Mouse (Mus musculus): ENCODE results near the gene Add3. TPM values are rescaled to one million over a fixed set of nuclear protein-coding genes. Genes with fewer than 3 reads are reported as not detected.

Gene Add3
- total RNA-seq, 2 experiments from 2014 or later: 29.2 to 39.1 TPM

DNA sequence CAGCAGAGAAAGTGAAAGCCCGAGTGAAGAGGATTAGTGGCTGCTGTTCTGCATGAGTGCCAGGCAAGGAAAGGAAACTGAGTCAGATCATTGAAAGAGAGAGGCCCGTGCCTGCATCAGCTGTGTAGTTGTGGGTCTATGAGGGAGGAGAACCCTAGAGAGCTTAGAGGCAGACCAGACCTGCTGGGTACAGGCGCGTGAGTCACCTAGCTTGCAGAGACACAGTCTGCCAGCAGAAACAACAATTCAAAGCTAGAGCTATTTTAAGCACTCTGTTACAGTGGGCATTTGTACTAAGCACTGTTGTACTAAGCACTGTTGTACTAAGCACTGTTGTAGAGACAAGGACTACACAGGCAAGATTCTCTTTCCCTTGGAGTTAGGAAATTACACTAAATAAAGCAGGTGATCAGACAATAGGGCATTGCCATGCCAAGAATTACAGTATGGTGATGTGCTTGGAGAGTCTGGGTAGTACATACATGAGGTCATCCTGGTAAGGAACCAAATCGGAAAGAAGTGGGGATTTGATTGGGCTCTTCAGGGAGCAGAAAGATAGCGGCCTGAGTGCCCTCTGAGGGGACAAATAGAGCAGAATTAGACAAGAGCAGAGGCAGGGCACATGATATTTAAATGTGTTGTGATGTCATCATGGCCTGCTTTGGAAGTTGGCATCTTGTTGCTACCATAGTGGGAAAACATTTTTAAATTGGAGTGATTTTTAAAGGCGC, 88.0 kb downstream of the Add3 start:
- DNase-seq (ENCODE audit: low spot score in 2 of 2): no peak

DNA sequence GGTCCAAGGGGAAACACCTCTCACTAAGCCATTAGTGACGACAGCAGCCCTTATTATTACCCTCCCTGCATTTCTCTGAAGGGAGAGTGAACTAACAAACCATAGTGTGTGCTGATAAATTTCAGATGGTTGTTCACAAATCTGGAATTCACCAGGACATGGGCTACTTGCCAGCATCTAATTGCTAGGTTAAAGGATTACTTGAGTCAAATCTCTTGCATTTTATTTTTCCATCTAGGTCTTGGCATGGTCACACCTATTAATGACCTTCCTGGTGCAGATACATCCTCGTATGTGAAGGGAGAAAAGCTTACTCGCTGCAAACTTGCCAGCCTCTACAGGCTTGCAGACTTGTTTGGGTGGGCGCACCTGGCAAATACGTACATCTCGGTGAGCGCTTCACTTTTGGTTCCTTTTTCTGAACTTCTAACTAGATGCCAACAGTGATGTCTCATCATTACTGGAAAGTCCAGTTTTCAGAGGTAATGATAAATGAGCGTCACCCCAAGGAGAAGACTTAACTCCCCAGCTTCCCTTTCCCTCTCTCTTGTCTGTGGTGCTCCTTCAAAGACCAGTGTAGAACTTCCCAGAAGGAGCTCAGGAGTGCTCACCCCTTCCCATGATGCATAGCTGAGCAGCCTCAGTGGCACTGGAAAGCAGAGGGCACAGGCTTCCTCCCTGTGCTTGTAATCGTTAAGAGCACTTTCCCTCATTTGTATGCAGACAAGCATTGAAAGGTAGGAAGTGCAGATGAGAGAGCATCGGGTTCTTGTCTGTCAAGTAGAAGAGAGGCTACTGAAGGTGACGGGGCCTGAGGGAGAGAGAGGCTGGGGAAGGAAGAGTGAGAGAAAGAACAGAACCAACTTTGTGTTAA, 90.9 kb downstream of the Add3 start:
- no peak for DNase-seq (ENCODE audit: low spot score in 2 of 2)

DNA sequence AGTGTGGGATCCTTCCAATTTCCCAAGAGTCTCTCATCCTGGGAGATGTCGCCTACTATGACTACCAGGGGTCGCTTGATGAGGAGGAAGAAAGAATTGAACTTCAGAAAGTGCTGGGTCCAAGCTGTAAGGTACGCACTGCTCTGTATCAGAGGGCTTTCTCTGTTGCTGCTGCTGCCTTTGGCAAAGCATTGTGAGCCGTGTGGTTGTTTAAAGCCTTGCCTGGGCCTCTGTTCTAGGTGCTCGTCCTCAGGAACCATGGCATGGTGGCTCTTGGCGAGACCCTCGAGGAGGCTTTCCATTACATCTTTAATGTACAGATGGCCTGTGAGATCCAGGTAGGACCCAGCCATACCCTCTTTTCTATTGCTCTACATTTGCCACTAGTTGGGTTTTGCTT, 93.3 kb downstream of the Add3 start:
- no peak for DNase-seq (ENCODE audit: low spot score in 2 of 2)

DNA sequence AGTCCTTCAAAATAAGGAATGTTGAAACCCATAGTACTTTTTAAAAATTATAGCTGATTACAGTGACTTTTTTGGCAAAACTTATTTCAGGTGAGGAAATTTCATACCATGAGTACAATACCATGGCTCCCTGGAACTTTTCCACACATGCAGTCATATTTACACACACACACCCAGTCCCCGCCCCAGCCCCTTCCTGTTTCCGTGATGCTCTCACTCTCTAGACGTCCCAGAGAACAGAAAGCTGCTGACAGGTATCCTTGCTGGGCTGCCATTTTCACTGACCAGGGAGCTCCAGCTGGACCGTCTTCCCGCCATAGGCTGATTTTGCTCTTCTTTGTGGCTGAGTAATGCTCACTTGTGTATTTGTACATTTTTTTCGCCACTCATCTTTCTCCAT, 101.6 kb downstream of the Add3 start:
- DNase-seq (ENCODE audit: low spot score in 2 of 2): no peak

DNA sequence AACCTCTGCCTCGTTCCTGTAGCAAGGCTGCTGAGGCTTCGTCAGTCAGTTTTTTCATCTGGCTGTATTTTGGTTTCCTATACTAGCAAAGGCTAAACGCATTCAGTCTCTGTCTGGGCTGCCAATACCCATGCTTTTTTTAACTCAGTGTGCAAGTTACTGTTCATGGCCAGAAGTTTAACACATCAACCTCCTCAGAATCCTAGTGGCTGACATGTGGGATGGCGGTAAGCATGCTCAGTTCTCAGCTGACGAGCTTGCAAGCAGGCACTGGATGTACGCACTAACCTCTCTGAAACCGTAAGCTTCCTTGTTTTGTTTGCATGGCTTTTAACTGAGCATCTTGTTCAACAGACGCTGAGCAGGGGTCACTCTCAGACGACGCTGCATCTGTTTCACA, 103.7 kb downstream of the Add3 start:
- DNase-seq (ENCODE audit: low spot score in 2 of 2): no peak

DNA sequence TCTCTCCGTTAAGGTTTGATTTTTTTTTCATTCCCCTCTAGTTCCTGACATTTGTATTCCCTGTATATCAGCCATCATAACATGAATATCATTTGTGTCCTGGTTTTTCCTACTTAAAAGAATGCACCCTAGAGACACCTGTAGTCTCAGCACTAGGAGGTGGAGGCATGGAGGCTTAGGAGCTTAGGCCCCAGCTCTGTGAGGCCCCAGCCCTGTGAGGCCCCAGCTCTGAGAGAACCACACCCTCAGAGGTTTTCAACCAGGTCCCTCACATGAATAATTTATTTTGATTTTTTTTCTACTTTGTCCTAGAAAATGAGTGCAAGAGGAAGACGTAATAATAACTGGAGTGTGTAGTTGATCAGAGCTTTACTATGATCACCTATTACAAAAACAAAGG, 107.3 kb downstream of the Add3 start:
- DNase-seq (ENCODE audit: low spot score in 2 of 2): no peak

DNA sequence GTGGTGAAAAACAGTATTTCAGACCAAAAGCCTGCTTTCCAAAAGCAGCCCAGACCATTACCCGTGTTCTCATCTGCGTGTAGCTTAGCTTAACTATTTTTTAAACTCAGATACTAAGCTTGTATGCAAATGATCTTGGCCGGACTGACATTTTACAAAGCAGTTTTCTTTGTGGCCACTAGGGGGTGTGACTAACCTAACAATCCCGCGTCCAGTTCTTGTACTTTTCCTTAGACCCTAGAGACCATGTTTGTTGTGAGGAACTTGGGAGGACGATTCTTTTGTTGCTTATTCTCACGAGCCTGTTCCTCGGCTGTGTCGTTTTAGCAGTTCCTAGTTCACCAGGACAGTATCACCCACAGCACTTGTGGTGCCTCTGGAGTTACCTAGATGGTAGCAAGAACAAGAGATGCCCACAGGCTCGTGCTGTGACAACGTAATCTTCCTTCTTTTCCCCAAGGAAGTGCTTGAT, 107.8 kb downstream of the Add3 start:
- DNase-seq (ENCODE audit: low spot score in 2 of 2): peak in 1 of 2 experiments; percentile 32

DNA sequence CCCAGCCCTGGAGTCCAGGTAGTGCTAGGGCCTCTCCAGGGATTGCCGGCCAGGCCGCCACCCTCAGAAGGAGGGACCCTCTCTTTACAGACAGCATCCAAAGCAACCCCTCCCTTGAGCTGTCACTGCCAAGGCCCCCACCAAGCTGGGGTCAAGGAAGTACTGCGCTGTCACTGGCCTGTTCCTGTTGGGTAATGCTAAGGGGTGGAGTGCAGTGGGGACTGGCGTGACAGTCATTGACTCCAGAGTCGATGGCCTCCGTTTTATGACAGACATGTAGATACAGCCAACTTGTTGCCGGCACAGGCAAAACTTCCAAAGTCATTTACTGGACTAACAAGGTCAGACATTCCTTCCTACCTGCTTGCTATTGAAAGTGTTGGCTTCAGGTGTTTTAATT, 110.8 kb downstream of the Add3 start:
- DNase-seq (ENCODE audit: low spot score in 2 of 2): no peak

DNA sequence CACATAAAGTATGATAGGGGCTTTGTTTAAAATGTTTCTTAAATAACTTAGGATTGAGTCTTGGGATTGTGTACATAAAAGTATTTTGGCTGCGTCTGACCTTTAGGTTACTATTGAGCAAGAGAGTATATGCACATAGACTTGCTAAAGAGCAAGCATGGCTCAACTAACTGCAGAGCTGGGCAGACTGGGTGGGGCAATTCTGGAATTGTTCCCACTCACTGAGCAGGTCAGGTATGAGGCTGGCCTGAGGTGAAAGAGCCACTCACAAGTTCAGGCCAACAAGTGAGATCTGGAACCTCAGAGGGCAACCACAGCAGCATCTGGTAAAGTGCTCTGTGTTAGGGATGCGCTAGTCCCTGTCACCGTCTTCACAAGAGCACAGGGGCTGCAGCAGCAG, 111.4 kb downstream of the Add3 start:
- no peak for DNase-seq (ENCODE audit: low spot score in 2 of 2)

DNA sequence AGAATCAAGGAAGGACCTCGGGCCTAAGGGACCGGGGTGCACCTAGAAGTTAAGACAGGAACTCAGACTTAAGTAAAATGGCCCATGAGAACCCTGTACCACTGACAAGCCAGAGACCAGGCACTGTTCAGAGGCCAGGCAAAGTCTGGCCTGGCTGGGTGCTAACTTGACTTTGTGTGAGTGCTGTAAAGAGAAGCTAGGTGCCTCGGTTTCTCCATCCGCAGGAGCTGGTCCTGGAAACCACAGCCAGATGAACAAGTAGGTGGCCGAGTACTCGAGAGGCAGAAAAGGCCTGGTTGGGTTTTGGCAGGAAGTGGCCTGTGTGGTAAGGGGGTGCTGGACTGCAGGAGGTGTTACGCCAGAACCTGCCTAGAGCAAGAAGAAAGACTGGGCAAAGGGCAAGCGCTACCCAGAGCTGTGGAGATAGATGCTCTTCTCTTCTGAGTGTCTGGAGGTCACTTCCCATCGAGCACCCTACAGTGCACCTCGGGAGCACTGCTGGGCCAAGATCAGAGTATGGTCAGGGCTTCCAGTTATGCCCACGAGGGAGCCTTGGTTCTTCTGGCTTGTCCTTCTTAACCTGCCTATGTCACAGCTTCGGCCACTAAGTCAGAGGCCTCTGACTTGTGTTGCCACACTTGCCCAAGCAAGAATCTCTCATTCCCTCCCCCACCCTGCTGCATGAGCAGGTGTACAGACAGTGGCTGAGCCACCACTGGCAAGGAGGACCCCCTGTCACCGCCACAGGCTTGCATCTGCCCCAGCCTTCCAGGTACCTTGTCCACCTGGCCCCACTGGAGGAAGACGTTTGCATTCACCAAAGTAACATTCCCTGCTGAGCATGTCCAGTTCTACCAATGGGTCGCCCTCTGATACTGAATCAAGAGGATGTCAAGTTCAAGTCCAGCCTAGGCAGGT, 112.1 kb downstream of the Add3 start:
- no peak for DNase-seq (ENCODE audit: low spot score in 2 of 2)

DNA sequence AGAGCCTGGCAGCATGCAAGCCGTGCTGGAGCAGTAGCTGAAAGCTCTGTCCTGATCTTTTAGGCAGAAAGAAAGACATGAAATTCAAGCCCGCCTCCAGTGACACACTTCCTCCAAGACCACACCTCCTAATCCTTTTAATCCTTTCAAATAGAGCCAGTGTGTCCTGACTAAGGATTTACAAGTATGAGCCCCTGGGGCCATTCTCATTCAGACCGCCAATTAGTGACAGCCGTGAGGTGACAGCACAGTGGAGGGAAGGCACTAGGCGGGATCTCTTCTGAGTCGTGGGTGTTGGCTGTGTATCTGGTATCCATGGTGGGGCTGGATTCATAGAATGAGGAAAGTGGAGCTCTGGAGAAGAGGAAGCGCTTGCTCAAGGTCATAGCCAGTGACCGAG, 116.1 kb downstream of the Add3 start:
- DNase-seq (ENCODE audit: low spot score in 2 of 2): no peak

DNA sequence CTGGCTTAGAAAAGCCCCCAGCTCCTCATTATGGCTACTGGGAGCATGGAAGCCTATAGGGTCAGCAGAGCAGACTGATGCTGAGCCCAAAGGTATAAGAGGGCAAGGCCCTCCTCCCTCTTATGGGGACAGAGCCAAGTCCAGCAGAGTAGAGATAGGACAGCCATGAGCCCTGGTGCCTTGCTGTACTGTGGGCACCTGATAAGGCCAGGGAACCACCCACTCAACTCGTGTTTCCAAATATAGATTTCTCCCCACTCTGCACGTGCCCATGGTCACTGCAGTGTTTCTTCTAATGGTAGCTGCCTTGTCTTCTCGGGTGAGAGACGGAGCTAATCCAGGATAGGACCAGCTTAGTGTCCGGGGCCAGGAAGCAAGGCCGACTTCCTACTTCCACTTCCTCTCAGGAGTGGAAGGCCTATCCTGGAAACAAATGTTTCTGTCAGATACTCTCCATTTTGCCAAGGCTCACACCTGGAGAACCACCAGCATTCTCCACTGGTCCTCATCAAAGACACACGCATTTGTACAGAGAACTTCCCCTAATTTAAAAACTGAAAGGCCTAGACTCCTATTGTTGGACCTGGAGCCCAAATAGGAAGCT, 116.8 kb downstream of the Add3 start:
- no peak for DNase-seq (ENCODE audit: low spot score in 2 of 2)

DNA sequence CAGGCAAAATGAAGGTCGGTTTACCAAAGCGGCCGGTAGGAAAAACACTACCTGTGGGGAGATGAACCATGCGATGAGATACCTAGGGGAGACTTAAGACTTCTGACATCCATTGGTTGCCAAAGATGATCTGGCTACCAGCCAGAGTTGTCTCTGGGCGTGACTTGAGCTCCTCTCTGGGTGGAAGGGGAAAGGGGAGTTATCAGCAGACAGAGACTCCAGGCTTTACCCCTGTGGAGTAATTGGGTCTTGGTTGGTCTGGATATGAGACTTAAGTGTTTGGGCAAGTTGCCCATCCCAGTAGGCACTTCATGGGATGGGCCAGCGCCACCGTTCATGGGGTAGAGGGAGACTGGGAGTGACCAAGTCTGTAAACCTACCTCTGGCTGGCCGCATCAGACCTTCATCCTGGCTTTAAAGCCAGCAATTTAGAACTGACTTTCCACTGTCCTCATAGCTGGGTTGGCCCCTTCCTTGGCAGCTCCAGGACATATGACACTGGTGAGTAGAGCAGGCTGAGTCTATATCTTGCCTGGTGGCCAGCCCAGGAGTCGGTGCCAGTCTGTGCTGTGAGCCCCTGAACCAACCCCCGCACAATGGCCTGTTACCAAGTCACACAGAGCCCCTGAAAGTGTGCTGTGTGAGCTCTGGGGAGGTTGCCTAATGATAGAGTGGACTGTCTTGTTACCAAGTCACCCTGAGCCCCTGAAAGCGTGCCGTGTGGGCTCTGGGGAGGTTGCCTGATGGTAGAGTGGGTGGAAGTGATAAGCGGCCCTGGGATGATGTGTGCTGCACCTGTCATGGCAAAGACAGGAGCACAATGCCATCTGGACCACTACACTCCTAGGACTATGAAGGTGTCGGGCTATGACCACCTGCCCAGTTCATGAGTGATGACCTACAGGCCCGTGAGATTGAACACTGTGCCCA, 117.7 kb downstream of the Add3 start:
- no peak for DNase-seq (ENCODE audit: low spot score in 2 of 2)

DNA sequence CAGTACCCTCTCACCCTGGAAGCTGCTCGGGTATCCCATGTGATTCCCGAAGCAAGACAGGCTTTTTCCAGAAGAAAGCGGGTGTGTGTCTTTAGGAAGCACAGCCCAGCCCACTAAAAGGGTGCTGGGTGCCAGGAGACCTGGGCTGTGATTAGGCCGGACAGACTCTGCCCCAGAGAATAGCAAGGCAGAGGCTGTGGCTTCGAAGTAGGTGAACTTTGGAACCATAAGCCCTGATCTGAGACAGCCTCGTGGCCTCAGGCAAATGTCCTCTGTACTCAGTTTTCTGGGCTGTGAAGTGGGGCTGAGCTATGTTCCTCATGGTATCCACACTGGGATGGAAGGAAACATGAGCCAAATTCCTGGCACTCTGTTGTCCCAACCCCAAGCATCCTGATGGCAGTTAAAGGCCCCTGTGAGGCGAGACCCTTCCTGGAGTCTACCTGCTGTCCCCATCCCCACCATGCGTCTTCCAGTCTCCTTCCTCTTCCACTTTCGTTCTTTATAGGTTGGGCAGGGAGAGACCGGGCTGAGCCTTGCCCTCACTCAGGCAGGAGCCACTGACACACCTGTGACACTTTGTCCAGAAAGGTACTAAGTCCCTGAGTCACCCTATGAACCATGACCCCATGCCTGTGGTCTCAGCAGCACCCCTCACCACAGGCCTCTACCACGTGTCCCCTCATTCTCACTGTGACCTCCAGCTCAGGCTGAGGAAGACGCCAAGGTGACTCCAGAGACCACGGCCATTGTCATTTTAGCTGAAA, 118.7 kb downstream of the Add3 start:
- no peak for DNase-seq (ENCODE audit: low spot score in 2 of 2)

DNA sequence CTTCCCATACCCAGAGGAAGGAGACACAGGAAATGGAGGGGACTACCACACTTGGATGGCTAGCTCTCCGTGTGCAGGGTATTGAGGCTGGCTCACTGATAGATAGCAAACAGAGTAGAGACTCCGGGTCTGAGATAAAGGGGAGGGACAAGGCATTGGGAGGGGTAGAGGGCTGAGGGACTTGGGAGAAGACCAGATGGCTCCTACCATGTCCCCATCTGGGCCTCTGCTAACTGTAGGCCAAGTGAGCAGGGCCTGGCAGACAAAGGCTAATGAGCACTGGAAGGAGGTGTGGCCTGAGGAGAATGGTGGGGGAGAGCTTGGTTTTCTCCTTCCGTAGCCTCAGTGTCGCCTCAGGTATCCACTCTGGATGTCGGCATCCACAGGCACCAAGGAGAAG, 119.3 kb downstream of the Add3 start:
- no peak for DNase-seq (ENCODE audit: low spot score in 2 of 2)

DNA sequence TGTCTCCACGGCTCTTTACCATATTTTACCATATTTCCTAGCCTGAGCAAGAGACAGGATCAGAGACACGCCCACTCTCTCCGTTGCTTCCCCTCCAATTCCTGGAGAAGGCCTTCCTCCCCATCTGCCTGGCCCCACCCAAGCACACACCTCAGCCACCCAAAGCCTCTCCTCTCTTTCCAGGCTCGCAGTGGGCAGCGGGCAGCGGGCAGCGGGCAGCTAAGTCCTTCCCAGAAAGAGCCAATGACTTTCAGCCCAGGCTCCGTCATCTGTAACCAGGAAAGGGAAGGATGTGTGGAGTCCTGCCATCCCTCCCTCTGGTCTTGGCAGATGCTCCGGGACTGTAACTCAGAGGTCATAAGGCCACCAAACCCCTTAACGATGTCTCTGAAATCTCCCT, 120.0 kb downstream of the Add3 start:
- DNase-seq (ENCODE audit: low spot score in 2 of 2): no peak

DNA sequence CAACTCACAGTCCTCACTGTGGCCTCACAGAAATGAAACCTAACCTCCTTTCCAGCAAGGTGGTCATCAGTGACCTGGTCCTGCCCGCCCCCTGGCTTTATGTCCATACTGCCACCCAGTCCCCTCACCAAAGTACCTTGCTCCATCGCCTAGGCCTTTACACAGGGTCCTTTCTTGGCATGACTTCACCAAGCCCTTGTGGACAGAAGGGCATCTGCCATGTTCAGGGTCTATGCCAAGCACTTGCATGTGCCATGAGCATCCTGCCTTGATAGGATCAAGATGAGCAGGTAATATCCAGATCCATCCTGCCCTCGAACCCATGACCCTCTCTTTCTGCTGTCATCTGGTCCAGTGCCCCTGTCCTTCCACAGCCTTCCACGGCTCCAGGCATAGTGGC, 120.6 kb downstream of the Add3 start:
- no peak for DNase-seq (ENCODE audit: low spot score in 2 of 2)

DNA sequence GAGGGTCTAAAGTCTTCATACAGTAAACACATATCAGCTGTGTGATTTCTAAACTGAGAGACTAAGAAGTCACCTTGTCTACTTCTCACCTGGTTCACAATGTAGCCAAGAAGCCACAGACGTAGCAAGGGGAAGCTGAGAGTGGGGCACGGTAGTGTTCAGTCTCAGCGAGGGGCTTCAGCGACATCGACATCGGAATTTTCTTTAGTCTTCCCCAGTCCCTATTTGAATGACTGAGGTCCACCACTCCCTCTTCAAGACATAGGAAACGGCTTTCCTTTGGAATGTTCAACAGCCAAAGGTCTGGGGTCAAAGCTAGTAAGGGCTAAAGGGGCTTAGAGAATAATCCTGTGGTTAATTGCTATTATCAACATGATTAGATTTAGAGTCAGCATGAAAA, 121.8 kb downstream of the Add3 start:
- no peak for DNase-seq (ENCODE audit: low spot score in 2 of 2)

Measured in adrenal gland, adult 18-20 months (tissue).